Mouse (Mus musculus) megakaryocyte, embryonic 14.5 days (primary cell): ENCODE measurements around the gene Tubb2b.

ENCODE experiments used
- FLI1 ChIP-seq: IDR thresholded peaks from 2 replicates; pipeline ENCODE4 v1.6.1; 2012; ENCODE audit warnings: low read length, inconsistent platforms, mixed read lengths
- GATA1 ChIP-seq: IDR thresholded peaks from 3 replicates; pipeline ENCODE4 v1.6.1; 2012; ENCODE audit warnings: mixed read lengths, low read length, inconsistent platforms, borderline replicate concordance

GRCm38 (mm10) chr13:34152695-34153094 lies 22.4 kb upstream of the Tubb2b start:
- no peak for TF ChIP-seq GATA1
- no peak for TF ChIP-seq FLI1
